Mouse (Mus musculus) hematopoietic stem cell, adult 5-6 weeks (primary cell): ENCODE results near the gene Taok3. TPM values are rescaled to one million over a fixed set of nuclear protein-coding genes. Genes with fewer than 3 reads are reported as not detected.

ENCODE experiments used
- ATAC-seq, 2 experiments: fragments of 125-278 bp in 1 of 2; replicated peaks in 1 of 2; 2 replicates each; pipeline ENCODE4 v1.8.0; 2016 to 2017; ENCODE audit warnings: inconsistent platforms in 2 of 2, mild to moderate bottlenecking in 2 of 2, moderate number of reproducible peaks in 2 of 2, low read depth in 1 of 2, moderate TSS enrichment in 1 of 2; ENCODE audit not compliant: low FRiP score in 2 of 2, poor library complexity in 2 of 2, severe bottlenecking in 2 of 2, insufficient read depth in 1 of 2, low TSS enrichment in 1 of 2
- total RNA-seq: library from RNA; stranded (forward); fragments of 172-1452, 232-1000 nt; gene quantifications from 2 replicates; pipeline ENCODE4 v1.2.3, GENCODE M21; 2017

Taok3 gene
- total RNA-seq, 1 experiment from 2014 or later = 70.4 TPM

GRCm38 (mm10) chr5:117115193-117115767 is 4.6 kb upstream of the Taok3 start:
- ATAC-seq = no peak

DNA sequence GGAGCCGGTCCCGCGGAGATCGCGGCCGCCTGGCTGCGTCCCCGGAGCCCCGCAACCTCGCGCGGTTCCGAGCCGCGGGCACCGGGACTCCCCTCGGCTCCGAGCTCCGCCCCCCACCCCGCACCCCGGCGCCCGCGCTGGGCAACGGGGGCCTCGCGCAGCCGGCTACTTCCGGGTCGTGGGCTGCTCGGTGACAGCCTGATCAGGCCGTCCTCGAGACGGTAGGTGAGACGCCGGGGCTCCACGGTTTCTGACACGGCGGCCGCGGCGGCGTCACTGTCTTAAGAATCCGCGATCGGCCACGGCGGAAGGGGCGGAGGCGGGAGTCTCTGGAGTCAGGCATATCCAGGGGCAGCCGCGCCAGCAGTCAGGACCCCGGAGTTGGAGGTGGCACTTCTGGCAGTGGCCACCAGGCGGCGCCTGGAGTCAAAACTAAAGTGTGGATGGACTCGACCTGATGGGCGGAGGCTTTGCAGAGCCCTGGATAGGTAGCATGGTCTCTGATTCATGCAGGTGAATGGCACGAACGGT is 4.0 kb upstream of the Taok3 start, which contains the start of gene Suds3:
Gene Suds3 (minus strand): TSS at position 278 of the 531 bp plus-strand sequence.
- ATAC-seq = peak; percentile 70 to 77

DNA sequence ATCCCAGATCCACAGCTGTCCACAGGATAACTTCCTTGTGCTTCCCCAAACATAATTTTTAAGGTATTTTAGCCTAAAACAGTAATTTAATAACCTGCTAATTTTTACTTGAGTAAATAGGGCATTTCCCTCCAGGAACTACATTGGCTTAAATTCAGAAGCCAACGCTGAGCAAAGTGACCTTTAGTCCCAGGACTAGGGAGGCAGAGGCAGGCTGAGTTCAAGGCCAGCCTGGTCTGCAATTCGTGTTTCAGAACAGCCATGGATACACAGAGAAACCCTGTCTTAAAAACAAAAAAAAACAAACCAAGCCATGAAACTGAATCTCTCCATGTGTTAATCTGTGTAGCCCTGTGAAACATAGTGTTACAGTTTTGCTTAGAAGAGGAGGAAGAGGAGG is 3.3 kb upstream of the Taok3 start:
- no peak for ATAC-seq

GRCm38 (mm10) chr5:117117241-117117640 is 2.7 kb upstream of the Taok3 start:
- no peak for ATAC-seq

DNA sequence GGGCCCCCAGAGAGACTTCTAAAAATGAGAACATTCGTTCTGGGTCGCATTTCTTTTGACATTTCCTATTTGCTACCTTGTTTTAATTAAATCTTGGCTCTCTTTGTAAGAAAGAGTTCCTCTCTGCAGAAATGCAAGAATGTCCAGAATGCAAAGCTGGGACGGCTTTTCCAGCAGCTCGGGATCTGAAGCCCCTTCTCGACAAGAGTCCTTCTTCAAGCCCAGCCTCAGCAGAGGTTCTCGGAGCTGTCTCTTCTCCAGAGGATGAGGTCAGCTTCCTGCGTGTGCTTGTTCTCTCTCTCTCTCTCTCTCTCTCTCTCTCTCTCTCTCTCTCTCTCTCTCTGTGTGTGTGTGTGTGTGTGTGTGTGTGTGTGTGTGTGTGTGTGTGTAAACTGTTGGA is 2.2 kb upstream of the Taok3 start:
- ATAC-seq = no peak

DNA sequence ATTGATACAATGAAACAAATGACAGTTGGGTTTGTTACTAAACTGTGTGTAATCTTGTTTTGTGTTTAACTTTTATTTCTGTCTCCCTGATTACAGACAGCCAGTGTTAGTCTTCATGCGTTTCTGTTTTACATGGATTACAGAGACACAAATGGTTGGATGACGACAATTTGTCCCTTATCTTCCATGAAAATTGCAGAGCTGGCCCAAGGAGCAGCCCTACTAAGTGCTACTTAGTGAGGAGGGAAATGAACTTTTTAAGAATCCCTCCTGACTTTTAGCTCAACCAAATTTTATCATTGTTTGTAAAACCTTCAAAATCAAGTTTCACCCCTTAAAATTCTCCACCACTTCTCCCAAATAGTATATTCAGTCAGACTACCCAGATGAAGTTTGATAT is 1.7 kb upstream of the Taok3 start:
- ATAC-seq = no peak

DNA sequence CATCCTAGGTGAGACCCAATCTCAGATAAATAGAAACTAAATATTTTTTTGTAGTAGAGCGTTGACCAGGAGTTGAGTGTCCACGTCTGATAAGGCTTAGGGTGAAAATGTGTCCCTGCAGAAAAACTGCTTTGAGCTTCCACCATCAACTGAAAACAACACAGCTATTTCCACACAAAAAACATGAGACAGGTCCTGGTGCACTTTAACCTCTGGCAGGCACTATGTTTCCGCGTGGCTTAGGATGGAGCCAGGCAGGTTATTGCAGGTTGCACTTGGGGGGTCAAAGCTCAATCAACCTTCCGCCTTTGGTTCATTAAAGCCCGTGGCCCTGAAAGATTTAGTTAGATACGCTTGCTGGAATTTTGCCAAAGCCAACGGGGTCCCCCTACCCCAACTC is 1.1 kb upstream of the Taok3 start:
- ATAC-seq = no peak

DNA sequence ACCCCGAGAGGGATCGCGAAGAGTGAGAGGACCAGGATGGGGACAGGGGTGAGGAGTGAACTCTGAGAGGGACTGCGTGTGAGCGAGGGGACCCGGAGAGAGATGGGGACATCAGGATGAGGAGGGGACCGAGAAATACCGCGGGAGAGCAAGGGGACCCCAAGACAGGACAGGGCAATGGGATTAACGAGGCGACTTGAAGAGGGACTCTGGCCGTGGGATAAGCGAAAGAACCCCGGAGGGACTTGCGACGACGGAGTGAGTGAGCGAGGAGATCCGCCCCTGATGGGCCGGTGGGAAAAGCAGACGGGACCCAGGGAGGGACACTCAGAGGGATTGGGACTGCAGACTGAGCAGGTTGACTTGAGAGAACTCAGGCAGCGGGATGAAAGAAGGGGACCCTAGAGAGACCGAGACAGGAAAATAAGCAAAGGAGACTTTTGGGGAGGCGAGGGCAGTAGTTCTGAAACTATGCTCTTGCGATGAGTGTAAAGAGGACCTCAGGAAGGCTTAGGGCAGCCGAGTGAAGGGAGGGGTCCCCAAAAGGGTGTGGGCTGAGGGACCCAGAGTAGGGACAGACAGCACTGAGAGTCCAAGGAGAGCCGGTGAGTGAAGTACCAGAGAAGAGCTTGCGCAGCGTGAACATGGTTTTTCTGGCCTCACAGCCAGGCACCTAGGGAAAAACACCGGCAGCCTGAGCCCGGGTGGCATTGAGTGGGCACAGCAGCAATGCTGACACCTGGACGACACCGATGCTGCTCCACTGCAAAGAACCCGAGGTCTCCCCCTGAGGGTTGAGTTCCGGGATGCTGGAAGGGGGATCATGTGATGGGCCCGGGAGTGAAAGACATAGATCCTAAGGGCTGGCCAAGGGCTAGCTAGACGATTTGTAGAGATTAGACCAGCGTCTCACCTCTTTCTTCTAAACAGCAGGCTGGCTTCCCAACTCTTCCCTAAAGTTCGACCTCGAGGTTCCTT is 849 bp downstream of the Taok3 start:
- ATAC-seq = no peak

DNA sequence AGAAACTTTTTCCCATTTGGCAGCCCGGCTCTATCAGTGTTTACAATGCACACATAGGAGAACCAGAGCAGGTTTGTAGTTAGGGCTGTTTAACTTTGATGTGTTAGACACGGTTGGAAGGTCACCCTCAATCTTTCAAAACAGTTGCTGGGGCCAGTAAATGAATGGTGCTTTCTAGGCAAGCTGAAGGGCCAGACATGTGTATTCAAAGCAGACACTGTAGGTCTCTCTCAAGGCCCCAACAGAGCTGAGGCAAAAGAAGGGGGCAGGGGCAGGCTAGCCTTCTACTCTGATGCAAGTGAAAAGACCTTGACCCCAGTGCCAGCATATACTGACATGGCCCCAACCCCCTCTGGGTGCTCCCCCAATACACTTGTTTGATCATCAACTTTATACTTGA is 1.7 kb downstream of the Taok3 start:
- ATAC-seq = no peak

DNA sequence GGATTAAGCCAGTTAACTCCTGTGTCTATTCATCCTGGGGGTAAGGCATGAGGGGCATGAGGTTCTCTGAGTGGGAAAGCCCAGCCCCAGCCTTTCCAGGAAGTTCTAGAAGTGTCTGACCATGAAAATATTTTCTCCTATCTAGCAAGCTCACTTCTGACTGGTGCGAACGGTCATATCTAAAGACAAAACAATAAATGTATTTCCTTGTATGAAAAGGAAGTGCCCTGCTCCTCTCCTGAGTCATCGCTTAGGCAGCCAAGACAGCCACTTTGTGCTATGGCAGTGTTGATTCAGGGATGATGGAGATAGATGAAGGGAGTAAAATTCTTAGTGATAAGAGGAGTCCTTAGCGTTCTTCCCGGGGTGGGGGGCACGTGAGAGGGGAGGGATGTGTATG is 3.2 kb downstream of the Taok3 start:
- no peak for ATAC-seq

DNA sequence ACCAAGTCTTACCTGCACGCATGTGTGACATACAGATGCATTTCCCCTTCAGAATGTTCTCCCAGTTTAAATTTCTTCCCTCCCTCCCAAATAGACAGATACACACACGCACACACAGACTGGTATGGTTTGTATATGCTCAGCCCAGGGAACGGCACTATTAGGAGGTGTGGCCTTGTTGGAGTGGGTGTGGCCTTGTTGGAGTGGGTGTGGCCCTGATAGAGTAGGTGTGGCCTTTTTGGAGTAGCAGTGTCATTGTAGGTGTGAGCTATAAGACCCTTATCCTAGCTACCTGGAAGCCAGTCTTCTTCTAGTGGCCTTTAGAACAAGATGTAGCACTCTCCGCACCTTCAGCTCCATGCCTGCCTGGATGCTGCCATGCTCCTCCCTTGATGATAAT is 3.9 kb downstream of the Taok3 start:
- no peak for ATAC-seq

GRCm38 (mm10) chr5:117125482-117126346 is 5.8 kb downstream of the Taok3 start:
- 0 out of 4 replicates have a peak, but pooled peaks of 1 of the 2 experiments have one; percentile 3 for ATAC-seq

GRCm38 (mm10) chr5:117127051-117127450 is 7.1 kb downstream of the Taok3 start:
- 0 out of 4 replicates have a peak, but pooled peaks of 1 of the 2 experiments have one; percentile 38 for ATAC-seq

GRCm38 (mm10) chr5:117130726-117131125 is 10.8 kb downstream of the Taok3 start:
- no peak for ATAC-seq

DNA sequence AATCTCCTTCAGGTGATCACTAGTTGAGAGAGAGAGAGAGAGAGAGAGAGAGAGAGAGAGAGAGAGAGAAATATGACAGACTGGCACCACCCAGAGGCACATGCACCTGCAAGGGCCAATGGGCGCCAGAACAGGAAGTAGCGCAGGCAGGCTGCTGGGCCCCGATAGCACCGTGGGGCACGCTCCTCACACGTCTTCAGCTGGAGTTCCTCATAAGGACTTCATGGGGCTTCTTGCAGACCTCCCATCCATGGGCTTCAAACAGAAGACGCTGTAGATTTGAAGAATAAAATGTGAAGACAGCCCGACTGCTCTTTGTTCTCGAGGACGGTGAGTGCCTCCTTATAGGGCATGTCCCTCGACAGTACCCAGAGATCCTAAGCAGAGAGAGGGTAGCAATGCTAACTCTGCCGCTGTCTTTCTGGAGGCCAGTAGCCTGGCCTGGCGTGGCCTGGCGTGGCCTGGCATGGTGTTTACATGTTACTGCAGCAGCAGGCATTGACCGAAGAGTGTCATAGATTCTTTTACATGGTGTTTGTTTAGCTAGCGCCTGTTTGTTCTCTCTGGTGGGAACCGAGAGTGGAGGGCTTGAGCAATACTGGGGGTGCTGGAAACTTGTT is 13.6 kb downstream of the Taok3 start:
- peak; percentile 92 to 94 for ATAC-seq

GRCm38 (mm10) chr5:117134066-117134888 is 14.3 kb downstream of the Taok3 start:
- 0 out of 4 replicates have a peak, but pooled peaks of 1 of the 2 experiments have one; percentile 16 for ATAC-seq
